Mouse (Mus musculus): ENCODE results near the gene Prm3.

Prm3 gene

GRCm38 (mm10) chr16:10796034-10796433 is 5.3 kb upstream of the Prm3 start, which contains the start of gene Prm2:
Gene Prm2 (minus strand): TSS chr16:10796134.
- no peak for DNase-seq

DNA sequence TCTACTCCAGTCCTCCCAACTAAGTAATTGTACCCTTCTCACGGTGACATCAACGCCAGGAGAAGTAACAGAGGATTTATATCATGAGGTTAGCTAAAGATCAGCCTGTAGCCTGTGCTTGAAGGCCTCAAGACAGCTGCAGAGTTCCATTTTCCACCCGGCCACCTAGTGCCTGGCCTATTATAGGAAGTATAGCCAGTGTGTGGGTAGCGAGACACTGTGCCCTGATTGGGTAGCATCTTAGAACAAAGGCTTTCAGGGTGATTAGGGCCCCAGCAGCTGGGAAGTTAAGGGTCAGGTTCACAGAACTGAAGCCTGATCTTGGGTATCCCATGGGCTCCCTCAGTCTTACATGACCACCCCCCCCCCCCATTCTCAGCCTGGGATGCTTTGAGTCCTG is 1.8 kb downstream of the Prm3 start:
- no peak for DNase-seq

GRCm38 (mm10) chr16:10788271-10788670 is 2.4 kb downstream of the Prm3 start, which contains the start of gene Tnp2:
Gene Tnp2 (minus strand): TSS chr16:10788660.
- DNase-seq = no peak

GRCm38 (mm10) chr16:10787548-10788058 is 3.1 kb downstream of the Prm3 start:
- no peak for DNase-seq

DNA sequence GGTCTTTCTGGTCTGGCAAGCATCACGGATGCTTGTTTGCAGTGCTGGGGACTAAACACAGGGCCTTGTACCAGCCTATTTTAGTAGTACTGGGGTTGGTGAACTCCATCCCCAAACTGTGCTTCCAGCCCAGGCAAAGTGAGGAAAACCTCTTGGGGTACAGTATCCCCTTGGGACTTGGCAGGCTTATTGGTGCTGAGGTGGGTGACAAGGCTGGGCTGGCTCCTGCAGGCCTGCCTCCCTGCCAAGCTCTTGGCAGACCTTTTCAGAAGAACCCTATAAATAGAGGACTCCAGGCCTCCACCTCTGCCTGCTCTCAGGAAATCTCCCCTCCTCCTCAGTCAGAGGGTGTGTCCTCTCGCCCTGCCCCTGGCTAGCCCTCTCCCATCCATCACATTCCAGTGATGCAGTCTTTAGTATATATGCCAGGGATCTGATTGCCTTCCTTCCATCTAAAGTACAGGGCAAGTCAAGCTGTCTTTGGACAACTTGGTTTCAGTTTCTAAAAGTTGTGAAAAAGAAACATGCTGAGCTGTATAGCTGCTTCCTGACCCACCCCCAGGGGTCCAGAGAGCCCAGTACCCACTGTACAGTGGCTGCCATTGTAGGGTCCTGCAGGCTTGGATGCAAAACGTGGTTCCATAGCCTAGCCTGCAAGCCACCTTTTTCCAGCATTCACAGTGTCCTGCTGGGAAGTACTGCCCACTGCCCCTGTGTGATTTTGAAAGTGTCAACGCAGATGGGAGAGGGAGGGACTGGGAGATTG is 3.7 kb downstream of the Prm3 start:
- DNase-seq = no peak

GRCm38 (mm10) chr16:10786288-10786687 is 4.4 kb downstream of the Prm3 start:
- peak; percentile 90 for DNase-seq

DNA sequence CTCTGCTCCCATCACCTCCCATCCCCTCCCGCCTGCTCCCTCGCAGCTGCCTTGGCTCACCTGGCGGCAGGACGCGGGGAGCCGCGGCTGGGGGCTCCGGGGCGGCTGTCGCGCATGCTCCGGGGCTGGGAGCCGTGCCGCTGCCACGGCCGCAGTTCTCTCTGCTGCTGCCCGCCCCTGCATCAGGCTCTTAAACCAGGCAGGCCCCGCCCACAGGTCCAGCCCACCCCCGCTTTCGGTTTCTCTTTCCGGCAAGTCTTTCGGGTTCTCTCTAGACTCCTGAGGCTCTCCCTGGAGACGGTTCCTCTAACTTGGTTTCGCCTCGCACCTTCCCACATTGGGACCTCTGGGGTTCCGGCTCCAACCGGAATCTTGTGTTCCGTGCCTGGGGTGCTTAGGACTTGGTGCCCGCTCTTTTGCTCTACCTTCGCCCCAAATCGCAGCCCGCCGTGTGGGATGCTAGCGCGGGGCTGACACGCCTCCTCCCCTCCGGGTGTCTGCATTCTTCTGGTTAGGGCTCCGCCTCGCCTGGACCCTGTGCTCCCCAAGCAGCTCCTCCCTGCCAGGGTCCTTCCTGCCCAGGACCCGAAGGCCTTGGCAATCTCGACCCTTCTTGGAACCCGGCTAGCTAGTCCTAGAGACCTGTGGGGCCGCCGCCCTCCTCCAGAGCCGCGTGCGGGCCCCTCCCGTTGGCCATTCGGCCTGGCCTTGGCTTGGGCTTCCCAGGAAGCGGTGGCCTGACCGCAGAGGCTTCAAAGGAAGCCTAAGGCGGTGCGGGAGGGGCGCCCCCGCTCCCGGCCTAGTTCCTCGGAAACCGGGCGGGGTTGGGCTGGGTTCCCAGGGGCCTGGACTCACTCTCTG is 5.1 kb downstream of the Prm3 start, which contains the start of gene Socs1:
TSS of gene Socs1 (minus strand) at position 166 of the 861 bp plus-strand sequence.
- peak; percentile 92 to 94 for DNase-seq

- DNase-seq = peak; percentile 87 to 90
These were observed 5.8 kb downstream of the Prm3 start for GRCm38 (mm10) chr16:10784793-10785370.

- peak; percentile 32 to 57 for DNase-seq
These were observed 6.6 kb downstream of the Prm3 start for GRCm38 (mm10) chr16:10783883-10784792.

DNA sequence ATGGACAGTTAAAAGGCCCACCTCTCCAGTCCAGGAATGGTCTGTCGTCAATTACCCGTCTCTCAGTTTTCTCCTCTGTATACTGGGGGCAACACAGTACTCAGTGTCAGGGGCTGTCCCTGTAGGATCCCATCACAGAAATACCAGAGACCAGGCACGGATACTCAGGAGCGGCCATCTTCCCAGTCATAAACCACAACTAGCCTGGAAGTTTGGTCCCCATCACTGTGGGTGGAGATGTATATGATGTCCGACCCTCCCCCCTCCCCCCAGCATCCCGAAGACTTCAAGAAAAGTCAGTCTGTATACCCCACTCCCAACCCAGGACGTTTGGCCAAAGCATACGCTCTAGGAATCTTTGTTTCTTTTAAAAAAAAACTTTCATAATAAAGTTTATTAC is 7.3 kb downstream of the Prm3 start:
- DNase-seq = no peak

DNA sequence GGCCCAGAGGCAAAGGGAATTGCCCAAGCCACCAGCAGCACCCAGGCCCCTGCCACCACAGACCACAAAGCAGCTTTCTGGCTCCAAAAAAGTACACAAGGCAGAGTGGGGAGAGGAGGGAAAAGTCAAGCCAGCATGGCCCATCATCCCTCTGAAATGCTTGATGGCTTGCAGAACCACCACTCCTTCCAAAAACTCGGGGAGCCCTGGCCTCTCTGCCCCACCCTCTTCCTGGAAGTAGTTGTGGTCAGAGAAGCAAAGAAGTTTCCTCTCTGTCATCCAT is 7.6 kb downstream of the Prm3 start:
- DNase-seq = no peak

DNA sequence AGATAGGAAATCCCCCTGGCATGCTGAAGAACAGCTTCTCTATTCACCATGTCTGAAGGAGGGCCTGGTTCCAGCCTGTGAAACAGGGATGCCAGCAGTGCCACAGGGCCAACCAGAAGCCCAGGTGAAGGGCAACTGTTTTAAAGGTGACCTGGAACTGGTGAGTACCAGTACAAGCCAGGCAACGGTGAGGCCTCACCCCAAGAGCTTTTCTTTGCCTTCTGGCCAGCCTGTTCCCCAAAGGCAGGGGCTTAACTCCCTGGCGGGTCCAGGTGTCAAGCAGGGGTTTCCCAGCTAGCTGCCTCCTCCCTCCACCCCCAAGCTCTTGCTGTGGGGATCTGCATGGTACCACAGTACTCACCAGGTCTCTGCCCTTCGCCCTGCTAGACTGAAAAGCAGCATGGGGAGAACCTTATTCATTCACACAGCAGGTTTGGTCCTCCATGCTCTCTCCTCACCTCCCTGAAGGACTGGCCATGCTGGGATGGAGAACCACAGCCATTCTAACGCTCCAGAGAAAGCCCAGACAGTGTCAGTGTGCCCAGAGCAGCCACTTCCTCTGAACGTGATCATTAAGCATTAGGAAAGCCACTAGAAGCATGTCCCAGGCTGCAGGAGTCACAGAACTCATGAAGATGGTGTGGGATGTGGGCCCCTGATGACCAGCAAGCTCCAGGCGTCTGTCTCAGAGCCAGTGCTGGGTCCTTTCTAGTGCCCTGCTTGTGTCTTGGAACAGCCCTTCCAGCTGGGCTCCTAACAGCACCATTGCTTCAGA is 8.2 kb downstream of the Prm3 start:
- peak in 1 of 2 experiments; percentile 26 for DNase-seq

DNA sequence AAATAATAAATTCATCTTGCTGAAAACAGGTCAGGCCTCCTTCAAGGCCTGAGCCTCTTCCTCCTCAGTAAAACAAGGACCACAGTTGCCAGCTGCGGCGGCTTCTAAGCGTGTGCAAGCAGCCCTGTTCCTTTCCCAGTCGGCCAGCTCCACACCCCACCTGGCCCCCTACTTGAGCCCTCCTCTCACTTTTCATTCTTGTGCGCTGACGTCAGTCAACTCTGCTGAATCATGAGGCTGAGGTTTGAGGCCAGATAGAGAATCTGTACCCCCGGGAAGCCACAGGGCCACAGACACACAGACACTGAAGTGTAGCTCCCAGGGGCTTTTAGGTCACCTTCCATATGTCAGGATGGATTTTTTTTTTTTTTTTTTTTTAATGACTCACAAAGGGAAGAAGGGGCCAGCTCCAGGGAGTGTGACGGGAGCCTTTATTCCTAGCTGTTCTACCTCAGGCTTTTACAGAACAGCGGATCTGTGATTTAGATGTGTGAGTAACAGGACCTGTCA is 8.8 kb downstream of the Prm3 start:
- DNase-seq = no peak

DNA sequence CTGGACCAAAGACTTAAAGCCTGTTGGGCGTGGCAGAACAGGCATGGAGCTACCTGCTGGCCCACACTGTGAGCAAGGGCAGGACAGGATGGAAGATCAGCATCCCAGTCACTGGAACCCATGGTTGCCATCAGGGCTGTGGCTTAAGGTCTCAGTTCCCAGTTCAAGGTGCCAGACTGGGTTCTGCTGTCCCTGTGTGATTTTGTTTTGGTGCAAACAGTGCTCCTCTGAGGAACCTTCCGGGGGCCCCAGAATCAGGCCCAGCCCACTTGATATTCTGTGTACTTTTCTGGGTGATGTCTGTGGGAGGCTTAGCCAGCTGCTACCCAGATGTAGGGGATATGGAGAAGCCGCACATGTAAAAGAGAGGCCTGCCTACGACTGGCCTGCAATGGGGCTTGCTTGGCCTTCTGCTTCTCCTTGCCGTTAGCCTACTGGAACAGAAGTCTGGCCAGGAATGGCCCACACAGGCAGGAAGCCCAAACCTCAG is 10.0 kb downstream of the Prm3 start:
- no peak for DNase-seq

GRCm38 (mm10) chr16:10777579-10778160 is 13.0 kb downstream of the Prm3 start:
- DNase-seq = no peak

GRCm38 (mm10) chr16:10776322-10776721 is 14.4 kb downstream of the Prm3 start:
- DNase-seq = no peak

GRCm38 (mm10) chr16:10774726-10775125 is 16.0 kb downstream of the Prm3 start:
- no peak for DNase-seq

GRCm38 (mm10) chr16:10773543-10773942 is 17.2 kb downstream of the Prm3 start:
- DNase-seq = no peak

DNA sequence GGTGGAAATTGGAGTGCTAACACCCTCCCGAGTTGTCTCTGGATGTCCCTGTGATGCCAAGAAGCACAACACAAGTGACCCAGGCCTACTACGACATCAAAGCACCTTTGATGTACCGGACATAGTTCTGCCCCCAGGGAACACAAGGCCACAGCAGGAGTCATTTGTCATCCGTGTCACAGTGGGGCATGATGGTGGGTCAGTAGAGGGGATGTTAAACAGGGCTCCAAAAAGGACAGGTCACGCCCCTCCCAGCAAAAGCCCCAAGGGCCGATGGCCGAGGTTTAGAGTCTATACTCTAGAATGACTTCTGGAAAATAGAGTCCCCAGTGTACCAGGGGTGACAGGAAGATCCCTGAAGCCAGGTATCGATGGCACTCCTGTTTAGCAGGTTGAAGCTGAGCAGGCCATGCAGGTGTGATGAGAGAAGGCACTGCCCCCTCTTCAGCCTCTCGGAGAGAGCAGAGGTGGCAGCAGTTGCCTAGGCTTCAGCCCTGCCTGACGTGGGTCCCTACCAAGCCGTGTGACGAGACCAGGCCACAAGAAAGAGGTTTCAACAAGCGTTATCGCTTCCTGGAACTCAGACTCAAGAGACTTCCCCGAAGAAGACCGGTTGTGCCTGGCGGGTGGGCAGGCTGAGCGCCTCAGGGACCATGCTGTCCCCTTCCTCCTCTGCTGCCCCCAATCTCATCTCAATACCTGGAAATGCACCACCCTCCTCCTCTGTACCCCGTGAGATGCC is 18.8 kb downstream of the Prm3 start:
- no peak for DNase-seq

Data from kidney, postnatal 25 days (tissue).